Mouse (Mus musculus) CH12.LX (cell line): ENCODE results near the gene Myo1a. TPM values are rescaled to one million over a fixed set of nuclear protein-coding genes. Genes with fewer than 3 reads are reported as not detected.

Experiments
- DNase-seq: peaks from one replicate; pipeline ENCODE4 v3.0.0-alpha.2; 2013; ENCODE audit errors: extremely low read depth
- H3K27ac ChIP-seq: 2 replicates; pipeline ENCODE4 v1.5.1; 2012; ENCODE audit warnings: low read depth, mild to moderate bottlenecking, control low read depth, moderate library complexity; ENCODE audit not compliant: insufficient read depth
- H3K27me3 ChIP-seq: replicated peaks from 2 replicates; pipeline ENCODE3; 2012; ENCODE audit warnings: inconsistent platforms
- H3K36me3 ChIP-seq, 2 experiments: replicated peaks in 1 of 2; 2 replicates each; pipeline versions ENCODE3 to v1.6.1; 2012; ENCODE audit warnings: inconsistent platforms in 1 of 2, low read length in 1 of 2, mild to moderate bottlenecking in 1 of 2, mixed read lengths in 1 of 2, moderate library complexity in 1 of 2; ENCODE audit not compliant: control insufficient read depth in 1 of 2, insufficient read depth in 1 of 2
- H3K4me1 ChIP-seq, 2 experiments: 2 replicates each; pipeline ENCODE4 v1.6.1; 2012; ENCODE audit warnings: inconsistent platforms in 1 of 2, moderate library complexity in 1 of 2; ENCODE audit not compliant: insufficient read depth in 2 of 2, control insufficient read depth in 1 of 2
- H3K4me2 ChIP-seq: 2 replicates; pipeline ENCODE4 v1.6.1; 2012; ENCODE audit warnings: low read depth, mild to moderate bottlenecking, control low read depth; ENCODE audit not compliant: poor library complexity, insufficient read depth, severe bottlenecking
- H3K4me3 ChIP-seq, 3 experiments: fragments of 150-350 bp in 1 of 3; sonication (generic) in 1 of 3; replicated peaks in 1 of 3; 2 replicates each; pipeline versions ENCODE3 to v1.5.1; 2011 to 2012; ENCODE audit warnings: low read depth in 2 of 3, low read length in 2 of 3, mild to moderate bottlenecking in 2 of 3, moderate library complexity in 2 of 3, control low read depth in 1 of 3, improper control_type of control experiment in 1 of 3, inconsistent platforms in 1 of 3, mixed read lengths in 1 of 3; ENCODE audit not compliant: poor library complexity in 1 of 3
- H3K79me2 ChIP-seq: replicated peaks from 2 replicates; pipeline ENCODE4 v1.6.1; 2012; ENCODE audit warnings: mild to moderate bottlenecking, moderate library complexity; ENCODE audit not compliant: control insufficient read depth, poor library complexity, insufficient read depth, severe bottlenecking; ENCODE audit errors: extremely low read depth
- H3K9ac ChIP-seq: 2 replicates; pipeline ENCODE4 v1.6.1; 2012; ENCODE audit warnings: low read depth, mild to moderate bottlenecking, control low read depth, moderate library complexity; ENCODE audit not compliant: insufficient read depth
- H3K9me3 ChIP-seq: replicated peaks from 2 replicates; pipeline ENCODE3; 2012; ENCODE audit warnings: low read length, inconsistent platforms, mixed read lengths
- CHD2 ChIP-seq: IDR thresholded peaks from 2 replicates; pipeline ENCODE4 v1.6.1; 2011; ENCODE audit warnings: low read length, improper control_type of control experiment
- CTCF ChIP-seq, 2 experiments: IDR thresholded peaks in 1 of 2; conservative IDR thresholded peaks in 1 of 2; 2 replicates each; pipeline ENCODE4 v1.5.1; 2011 to 2012; ENCODE audit warnings: low read depth in 2 of 2, low read length in 2 of 2, improper control_type of control experiment in 1 of 2, inconsistent platforms in 1 of 2, mild to moderate bottlenecking in 1 of 2, moderate library complexity in 1 of 2
- E2F4 ChIP-seq: IDR thresholded peaks from 2 replicates; pipeline ENCODE4 v1.6.1; 2011; ENCODE audit warnings: low read depth, low read length, improper control_type of control experiment; ENCODE audit not compliant: insufficient replicate concordance
- ELF1 ChIP-seq: IDR thresholded peaks from 2 replicates; pipeline ENCODE4 v1.6.1; 2014; ENCODE audit warnings: low read depth, mild to moderate bottlenecking, inconsistent platforms, low read length, improper control_type of control experiment
- GABPA ChIP-seq: IDR thresholded peaks from 2 replicates; pipeline ENCODE4 v1.6.1; 2012; ENCODE audit warnings: low read depth, low read length, improper control_type of control experiment, inconsistent platforms; ENCODE audit not compliant: insufficient replicate concordance
- KAT2A ChIP-seq: IDR thresholded peaks from 2 replicates; pipeline ENCODE4 v1.6.1; 2012; ENCODE audit warnings: low read length, improper control_type of control experiment, inconsistent platforms; ENCODE audit not compliant: insufficient replicate concordance
- MAZ ChIP-seq: IDR thresholded peaks from 2 replicates; pipeline ENCODE4 v1.6.1; 2012; ENCODE audit warnings: low read depth, mild to moderate bottlenecking, inconsistent platforms, low read length, improper control_type of control experiment, moderate library complexity
- MYC ChIP-seq: IDR thresholded peaks from 2 replicates; pipeline ENCODE4 v1.6.1; 2011; ENCODE audit warnings: low read depth, mild to moderate bottlenecking, improper control_type of control experiment, low read length
- NELFE ChIP-seq: IDR thresholded peaks from 2 replicates; pipeline ENCODE4 v1.6.1; 2011; ENCODE audit warnings: low read depth, low read length, improper control_type of control experiment
- POLR2A ChIP-seq: IDR thresholded peaks from 2 replicates; pipeline ENCODE4 v1.6.1; 2011; ENCODE audit warnings: low read depth, mild to moderate bottlenecking, improper control_type of control experiment, low read length
- RAD21 ChIP-seq: IDR thresholded peaks from 2 replicates; pipeline ENCODE4 v1.6.1; 2011; ENCODE audit warnings: low read depth, mild to moderate bottlenecking, low read length, improper control_type of control experiment, moderate library complexity
- SIN3A ChIP-seq: IDR thresholded peaks from 2 replicates; pipeline ENCODE4 v1.6.1; 2012; ENCODE audit warnings: low read length, improper control_type of control experiment, inconsistent platforms
- SMC3 ChIP-seq: IDR thresholded peaks from 2 replicates; pipeline ENCODE4 v1.6.1; 2011; ENCODE audit warnings: low read depth, low read length, improper control_type of control experiment
- USF2 ChIP-seq: conservative IDR thresholded peaks from 2 replicates; pipeline ENCODE4 v1.6.1; 2011; ENCODE audit warnings: low read depth, low read length, improper control_type of control experiment
- dilution Hi-C: fragments of 300-500 bp; cut with MboI; formaldehyde crosslinking; loops from 2 replicates; pipeline ENCODE4 v1.14.3; 2020; ENCODE audit warnings: low sequenced_read_pairs; ENCODE audit not compliant: extremely low pct_unique_long_range_greater_than_20kb, extremely low pct_ligation_motif_present
- in situ Hi-C: fragments of 300-500 bp; cut with MboI; formaldehyde crosslinking; loops from 3 replicates; pipeline ENCODE4 v1.14.3; 2019; ENCODE audit warnings: low sequenced_read_pairs, low pct_ligation_motif_present, low pct_unique_long_range_greater_than_20kb, mixed read lengths
- polyA plus RNA-seq: library from polyadenylated mRNA; unstranded; fragments of >175 nt; gene quantifications from 2 replicates; pipeline ENCODE4 v1.2.1, GENCODE M21; 2012; ENCODE audit warnings: low read depth; ENCODE audit not compliant: insufficient read length
- total RNA-seq, 2 experiments: library from RNA; depleted of rRNA; stranded (reverse); fragments of 300-350 nt in 1 of 2; fragments of >200 nt in 1 of 2; gene quantifications; 2 replicates each; pipeline ENCODE4 v1.2.3; 2012 to 2014

The Myo1a gene
- total and polyA plus RNA-seq, 3 experiments: 0.08 to 2.3 (median 0.36) TPM

- dilution Hi-C loops (no loop called here), in situ Hi-C loops (no loop called here)
- Histone ChIP-seq H3K27ac (peak overlapping the region; percentile 46; the same call in 1 of the 2 replicates), H3K4me3 (peak overlapping the region in 1 of 3 experiments; percentile 37), H3K4me1 (peaks cover 14 to 58% of the 10 kb centered on the region in 2 experiments), H3K79me2 (no peaks in the 10 kb centered on the region), H3K27me3 (peaks cover 13% of the 10 kb centered on the region), H3K4me2 (no peak overlapping the region), H3K9me3 (no peaks in the 10 kb centered on the region), H3K9ac (no peak overlapping the region), H3K36me3 (peaks cover 35 to 61% of the 10 kb centered on the region in 2 experiments)
- no peak for DNase-seq
- no peak for TF ChIP-seq MAZ
- TF ChIP-seq SIN3A: no peak
- TF ChIP-seq NELFE: no peak
- TF ChIP-seq MYC: no peak
- no peak for TF ChIP-seq ELF1
These were observed 43.6 kb upstream of the Myo1a start for GRCm38 (mm10) chr10:127661291-127661914.

DNA sequence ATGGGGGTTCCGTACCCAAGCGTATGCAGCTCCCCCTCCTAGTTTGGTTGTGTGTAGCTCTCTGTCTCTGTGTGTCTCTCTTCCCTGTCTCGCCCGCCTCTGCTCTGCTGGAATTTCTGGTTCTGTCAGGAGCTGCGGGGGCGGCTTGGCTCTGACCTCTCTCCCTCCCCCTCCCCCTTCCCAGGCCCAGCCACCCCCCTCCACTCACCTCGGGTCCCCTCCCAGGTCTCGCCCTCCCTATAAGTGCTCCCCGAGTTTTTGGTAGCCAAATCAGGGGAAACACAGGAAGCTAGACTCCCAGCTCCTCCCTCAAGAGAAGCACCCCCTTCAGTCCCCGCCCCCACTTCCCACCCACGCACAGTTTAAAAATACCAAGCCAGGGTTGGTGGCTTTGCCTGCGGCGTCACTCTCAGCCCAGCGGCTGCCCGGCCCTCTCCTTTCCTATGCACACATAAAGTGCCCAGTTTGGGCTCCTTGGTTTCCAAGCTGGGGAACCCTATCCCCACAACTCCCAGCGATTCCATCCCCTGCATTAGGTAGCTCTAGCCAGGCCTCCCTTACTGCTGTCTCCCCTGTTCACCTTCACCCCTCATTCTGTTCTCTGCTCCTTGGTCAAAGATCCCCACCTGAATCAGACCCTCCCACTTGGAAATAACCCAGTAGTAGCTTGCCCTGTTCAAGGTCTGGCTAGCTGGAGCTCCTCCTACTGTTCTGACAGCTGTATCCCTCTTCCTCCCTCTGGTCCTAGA is 42.9 kb upstream of the Myo1a start:
- H3K4me2 ChIP-seq: peak overlapping the region; percentile 9; the same call in 1 of the 2 replicates
- TF ChIP-seq POLR2A: peak; percentile 24; the same call in 1 of the 2 replicates
- no peak for TF ChIP-seq E2F4
- TF ChIP-seq KAT2A: no peak
- no peak for TF ChIP-seq USF2
- TF ChIP-seq CHD2: 0 out of 2 replicates have a peak, but pooled peaks have one; percentile 25
- no peak overlapping the region for H3K9ac ChIP-seq
- peaks cover 19% of the 10 kb centered on the region for H3K27me3 ChIP-seq
- peak; percentile 77 for DNase-seq
- in situ Hi-C loops: no loop called here
- H3K36me3 ChIP-seq: peaks cover 30 to 56% of the 10 kb centered on the region in 2 experiments
- dilution Hi-C loops: no loop called here
- H3K27ac ChIP-seq: peak overlapping the region; percentile 46; the same call in 1 of the 2 replicates
- no peaks in the 10 kb centered on the region for H3K9me3 ChIP-seq
- H3K4me1 ChIP-seq: peaks cover 14 to 63% of the 10 kb centered on the region in 2 experiments
- no peaks in the 10 kb centered on the region for H3K79me2 ChIP-seq
- H3K4me3 ChIP-seq: peak overlapping the region in 1 of 3 experiments; percentile 37

DNA sequence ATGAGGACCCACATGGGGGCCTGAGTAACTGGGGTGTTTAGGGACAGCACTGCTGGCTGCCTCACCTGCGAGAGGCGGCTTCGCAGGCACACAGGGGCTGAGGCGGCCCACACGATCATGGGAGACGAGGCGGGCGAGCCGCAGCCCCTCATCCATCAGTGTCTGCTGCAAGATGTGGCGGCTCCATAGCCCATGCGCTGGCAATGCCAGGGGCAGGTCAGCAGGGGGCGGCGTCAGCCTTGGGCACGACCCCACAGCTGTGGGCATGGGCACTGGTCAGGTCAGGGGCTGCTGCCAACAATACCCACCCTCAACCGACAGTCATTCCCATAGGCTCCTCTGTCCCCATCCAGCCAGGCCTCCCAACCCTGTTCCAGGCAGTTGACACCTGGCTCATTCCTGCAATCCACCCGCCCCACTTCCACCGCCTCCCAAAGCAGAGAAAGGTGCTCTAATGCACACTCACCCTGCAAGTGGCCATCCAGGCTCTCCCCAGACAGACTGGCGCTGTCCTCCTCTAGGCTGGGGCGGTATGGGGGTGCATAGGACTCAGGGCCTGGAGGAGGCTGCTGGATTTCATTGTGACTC is 42.2 kb upstream of the Myo1a start:
- Histone ChIP-seq H3K4me2 (no peak overlapping the region), H3K79me2 (no peaks in the 10 kb centered on the region), H3K27ac (peak overlapping the region; percentile 39; the same call in 1 of the 2 replicates), H3K9me3 (no peaks in the 10 kb centered on the region), H3K4me1 (peaks cover 14 to 67% of the 10 kb centered on the region in 2 experiments), H3K27me3 (peaks cover 26% of the 10 kb centered on the region), H3K4me3 (peak overlapping the region in 1 of 3 experiments; percentile 12), H3K36me3 (peaks cover 24 to 50% of the 10 kb centered on the region in 2 experiments), H3K9ac (no peak overlapping the region)
- dilution Hi-C loops: no loop called here
- in situ Hi-C loops: no loop called here
- peak; percentile 23 for DNase-seq
- TF ChIP-seq RAD21 (peak; percentile 27), SMC3 (peak; percentile 17; the same call in 1 of the 2 replicates), GABPA (no peak), CTCF (conservative IDR thresholded peaks at IDR 0.05 in 1 of 2, IDR thresholded peaks at IDR 0.05 in 1 of 2; ENCODE audit: low read depth in 2 of 2, low read length in 2 of 2) (peak in 1 of 2 experiments; percentile 62; a peak in 2 of 4 replicates)
